Mouse (Mus musculus): ENCODE measurements around the gene Tbc1d10a.
"Not testable (repeated sequence)": the region's sequence is repeated elsewhere in the genome, so short reads cannot be mapped to it uniquely, and the experiment has no call there.

Tbc1d10a gene

GRCm38 (mm10) chr11:4183511-4183910, 3.1 kb upstream of the Tbc1d10a start:
- peak; percentile 60 for DNase-seq (ENCODE audit: low spot score)

- peak; percentile 70 for DNase-seq (ENCODE audit: low spot score)
Observed at GRCm38 (mm10) chr11:4184251-4184952, 2.2 kb upstream of the Tbc1d10a start.

GRCm38 (mm10) chr11:4185480-4185879, 1.1 kb upstream of the Tbc1d10a start:
- not testable (repeated sequence) for DNase-seq (ENCODE audit: low spot score)

- DNase-seq (ENCODE audit: low spot score), result no peak
Observed at GRCm38 (mm10) chr11:4187318-4187700, 720 bp downstream of the Tbc1d10a start.

GRCm38 (mm10) chr11:4189182-4189581, 2.6 kb downstream of the Tbc1d10a start:
- no peak for DNase-seq (ENCODE audit: low spot score)

- DNase-seq (ENCODE audit: low spot score), result peak; percentile 51
Observed at GRCm38 (mm10) chr11:4190677-4191076, 4.1 kb downstream of the Tbc1d10a start.

GRCm38 (mm10) chr11:4192757-4193156, 6.2 kb downstream of the Tbc1d10a start:
- DNase-seq (ENCODE audit: low spot score), result no peak

GRCm38 (mm10) chr11:4193420-4193819, 6.8 kb downstream of the Tbc1d10a start:
- DNase-seq (ENCODE audit: low spot score), result no peak

GRCm38 (mm10) chr11:4195597-4196031, 9.0 kb downstream of the Tbc1d10a start:
- DNase-seq (ENCODE audit: low spot score), result peak; percentile 66

GRCm38 (mm10) chr11:4196636-4197035, 10.0 kb downstream of the Tbc1d10a start:
- no peak for DNase-seq (ENCODE audit: low spot score)

GRCm38 (mm10) chr11:4197691-4198090, 11.1 kb downstream of the Tbc1d10a start:
- DNase-seq (ENCODE audit: low spot score), result no peak

- DNase-seq (ENCODE audit: low spot score), result no peak
Observed at GRCm38 (mm10) chr11:4201981-4202700, 15.6 kb downstream of the Tbc1d10a start.

- no peak for DNase-seq (ENCODE audit: low spot score)
Observed at GRCm38 (mm10) chr11:4202995-4203704, 16.6 kb downstream of the Tbc1d10a start.

GRCm38 (mm10) chr11:4203705-4204074, 17.1 kb downstream of the Tbc1d10a start:
- no peak for DNase-seq (ENCODE audit: low spot score)

GRCm38 (mm10) chr11:4205097-4205655, 18.6 kb downstream of the Tbc1d10a start:
- no peak for DNase-seq (ENCODE audit: low spot score)

- no peak for DNase-seq (ENCODE audit: low spot score)
Observed at GRCm38 (mm10) chr11:4205951-4206350, 19.4 kb downstream of the Tbc1d10a start.

- no peak for DNase-seq (ENCODE audit: low spot score)
Observed at GRCm38 (mm10) chr11:4206563-4206962, 20.0 kb downstream of the Tbc1d10a start.

GRCm38 (mm10) chr11:4207655-4208054, 21.1 kb downstream of the Tbc1d10a start:
- no peak for DNase-seq (ENCODE audit: low spot score)

GRCm38 (mm10) chr11:4209556-4209955, 23.0 kb downstream of the Tbc1d10a start:
- peak; percentile 51 for DNase-seq (ENCODE audit: low spot score)

- DNase-seq (ENCODE audit: low spot score), result no peak
Observed at GRCm38 (mm10) chr11:4210786-4211185, 24.2 kb downstream of the Tbc1d10a start.

GRCm38 (mm10) chr11:4213107-4213506, 26.5 kb downstream of the Tbc1d10a start:
- DNase-seq (ENCODE audit: low spot score), result no peak

GRCm38 (mm10) chr11:4214572-4214971, 28.0 kb downstream of the Tbc1d10a start:
- DNase-seq (ENCODE audit: low spot score), result no peak

- no peak for DNase-seq (ENCODE audit: low spot score)
Observed at GRCm38 (mm10) chr11:4215061-4215460, 28.5 kb downstream of the Tbc1d10a start.
